Mouse (Mus musculus): ENCODE measurements around the gene Chd6.
"Not testable (repeated sequence)": the region's sequence is repeated elsewhere in the genome, so short reads cannot be mapped to it uniquely, and the experiment has no call there.

Gene Chd6

GRCm38 (mm10) chr2:160981791-160982190 is 127.1 kb downstream of the Chd6 start:
- DNase-seq: no peak

DNA sequence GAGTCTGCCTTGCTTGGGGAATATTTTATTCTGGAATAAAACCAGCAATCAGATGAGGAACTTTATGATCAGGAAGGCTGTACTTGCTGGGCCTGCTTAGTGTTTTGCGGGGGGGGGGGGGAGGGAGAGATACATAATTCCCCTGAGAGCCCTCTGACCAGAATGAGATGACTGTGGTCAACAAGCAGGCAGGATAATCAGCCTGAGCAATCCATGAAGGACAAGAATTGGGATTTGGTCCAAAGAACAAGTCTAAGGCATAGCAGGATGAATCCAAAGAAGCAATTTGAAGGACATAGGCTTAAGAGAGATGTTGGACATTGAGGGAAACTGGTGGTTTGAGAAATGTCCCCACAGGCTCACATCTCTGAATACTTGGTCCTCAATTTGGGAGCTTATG is 130.2 kb downstream of the Chd6 start:
- DNase-seq: no peak

GRCm38 (mm10) chr2:160977248-160977647 is 131.6 kb downstream of the Chd6 start:
- DNase-seq: no peak

DNA sequence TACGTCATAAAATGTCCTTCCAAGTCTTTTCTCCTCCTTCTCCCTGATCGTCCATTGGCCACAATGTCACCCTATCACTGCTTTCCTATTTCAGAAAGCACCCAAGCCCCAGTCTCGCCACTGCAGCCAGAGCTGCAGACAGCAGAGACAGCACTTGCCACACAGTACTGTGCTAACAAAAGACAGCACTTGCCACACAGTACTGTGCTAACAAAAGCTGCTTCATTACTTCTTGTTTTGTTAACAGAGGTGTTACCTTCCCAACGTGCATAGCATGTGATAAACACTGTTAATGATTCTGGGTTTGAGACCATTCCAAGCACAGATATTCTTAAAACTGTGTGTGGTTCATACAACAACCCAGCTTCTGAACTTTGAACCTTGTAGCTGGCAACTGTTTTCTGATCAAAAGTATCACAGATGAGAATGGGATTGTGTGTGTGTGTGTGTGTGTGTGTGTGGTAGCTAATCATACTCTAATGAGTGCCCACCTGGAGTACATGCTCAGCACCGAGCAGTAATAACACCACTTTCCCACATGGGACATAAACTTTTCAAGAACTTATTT is 135.1 kb downstream of the Chd6 start:
- no peak for DNase-seq

DNA sequence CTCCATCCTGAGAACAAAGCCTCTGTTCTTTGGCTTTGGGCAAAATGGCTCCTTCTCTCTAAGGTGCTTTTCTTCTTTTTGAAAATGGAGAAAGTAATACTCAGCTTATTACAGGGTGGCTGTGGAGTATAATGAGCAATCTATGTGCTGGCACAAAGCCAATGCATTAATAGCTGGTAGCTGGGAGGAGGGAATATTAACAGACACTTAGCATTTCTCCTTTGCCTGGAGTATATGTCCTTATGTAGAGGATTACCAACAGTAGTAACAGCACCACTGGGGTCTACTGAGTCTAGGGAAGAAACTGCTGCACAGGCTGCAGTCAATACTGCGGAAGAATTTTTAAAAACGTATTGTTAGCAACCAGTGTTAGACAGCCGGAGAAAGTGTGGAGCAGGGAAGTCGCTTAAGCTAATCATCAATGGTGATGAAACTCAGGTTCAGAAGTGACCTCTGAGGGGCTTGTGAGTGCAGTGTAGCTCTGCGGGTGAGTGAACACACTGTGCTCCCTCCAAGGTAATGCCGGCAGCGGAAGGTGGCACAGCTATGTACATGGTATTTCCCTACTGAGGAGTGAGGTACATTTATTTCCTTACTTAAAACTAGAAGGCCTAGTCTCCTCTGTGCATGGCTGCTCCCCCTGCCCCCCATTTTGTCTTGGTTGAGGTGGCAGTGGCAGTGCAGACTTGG is 136.6 kb downstream of the Chd6 start:
- DNase-seq: no peak

DNA sequence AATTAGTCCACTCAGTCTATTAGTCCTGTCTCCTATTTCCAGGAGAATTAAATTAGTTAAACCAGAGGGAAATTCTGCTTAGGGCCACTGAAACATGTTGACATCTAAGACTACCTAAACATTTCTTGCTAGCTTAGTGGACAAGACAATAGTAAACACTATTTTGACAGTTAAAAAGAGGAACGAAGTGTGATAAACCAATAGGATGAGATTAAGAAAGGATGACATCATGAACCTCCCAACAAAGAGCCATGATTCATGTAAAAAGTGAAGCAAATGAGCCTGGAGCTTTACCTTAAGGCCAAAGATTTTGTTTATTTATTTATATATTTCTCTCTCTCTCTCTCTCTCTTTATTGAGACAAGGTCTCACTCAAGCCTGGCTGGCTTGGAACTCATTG is 146.7 kb downstream of the Chd6 start:
- no peak for DNase-seq

DNA sequence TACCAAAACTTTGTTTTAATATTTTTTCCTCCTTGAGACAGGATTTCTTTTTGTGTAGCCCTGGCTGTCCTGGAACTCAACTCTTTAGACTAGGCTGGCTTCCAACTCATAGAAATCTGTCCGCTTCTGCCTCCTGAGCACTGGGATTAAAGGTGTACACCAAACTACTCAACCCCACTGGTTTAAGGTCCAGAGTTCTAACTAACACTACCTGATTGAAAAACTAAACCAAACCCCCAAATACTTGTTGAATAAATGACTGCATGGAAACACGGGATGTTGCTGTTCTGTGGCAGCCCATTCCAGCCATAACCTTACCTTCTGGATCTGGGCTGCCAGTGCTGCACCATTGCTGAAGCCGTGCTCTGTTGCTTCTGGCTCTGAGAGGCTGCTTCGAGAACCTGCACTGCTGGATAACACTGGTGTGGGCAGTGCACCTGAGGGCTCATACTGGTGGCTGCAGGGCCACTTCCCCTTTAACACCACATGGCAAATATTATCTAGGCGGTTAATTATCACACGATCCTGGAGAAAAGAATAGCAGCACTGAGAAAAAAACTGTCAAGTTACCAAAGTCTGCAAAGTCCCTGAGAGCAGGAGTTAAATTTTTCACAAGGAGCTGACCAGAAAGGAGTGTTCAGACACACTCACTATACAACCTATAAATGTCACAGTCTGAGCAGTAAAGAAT is 147.8 kb downstream of the Chd6 start:
- DNase-seq: no peak

DNA sequence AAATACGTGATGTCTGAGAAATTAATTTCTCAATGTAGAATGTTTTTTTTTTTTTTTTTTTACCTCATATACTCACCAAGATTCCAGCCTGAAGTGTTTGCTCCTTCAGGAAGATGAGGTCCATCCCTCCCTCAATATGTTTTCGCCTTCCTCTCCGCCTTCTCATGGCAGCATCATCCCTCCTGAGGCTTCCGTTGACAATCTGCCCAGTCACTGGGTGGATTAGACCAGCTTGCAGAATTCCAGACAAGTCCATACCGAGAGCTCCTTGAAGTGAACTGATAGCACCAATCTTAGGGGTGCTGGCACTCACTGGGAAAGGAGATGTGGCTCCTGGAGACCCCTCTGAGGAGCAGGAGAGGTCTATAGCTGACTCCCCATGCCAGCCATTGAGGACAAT is 149.0 kb downstream of the Chd6 start:
- no peak for DNase-seq

GRCm38 (mm10) chr2:160958737-160959136 is 150.1 kb downstream of the Chd6 start:
- no peak for DNase-seq

GRCm38 (mm10) chr2:160957801-160958200 is 151.1 kb downstream of the Chd6 start:
- not testable (repeated sequence) for DNase-seq

- DNase-seq: not testable (repeated sequence)
Measured at GRCm38 (mm10) chr2:160957307-160957706, 151.6 kb downstream of the Chd6 start.

GRCm38 (mm10) chr2:160955331-160955730 is 153.5 kb downstream of the Chd6 start:
- DNase-seq: no peak

DNA sequence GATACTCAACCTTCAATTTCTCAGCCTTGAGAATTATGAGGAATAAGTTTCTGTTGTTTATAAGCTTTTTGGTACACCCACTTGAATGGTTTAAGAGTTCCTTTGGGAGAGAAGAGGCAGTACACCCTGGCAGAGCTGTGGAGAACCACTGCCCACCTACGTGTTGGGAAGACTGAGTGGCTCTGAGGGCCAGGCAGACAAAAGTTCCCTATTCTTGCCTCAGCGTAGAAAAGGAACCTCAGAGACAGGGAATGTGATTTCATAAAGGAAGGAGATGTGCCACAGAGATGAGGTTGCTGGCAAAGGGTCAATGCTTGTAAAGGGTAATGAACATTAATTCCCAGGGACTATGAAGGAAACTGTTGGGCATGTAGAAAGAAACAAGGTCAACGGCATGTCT is 154.3 kb downstream of the Chd6 start:
- no peak for DNase-seq

GRCm38 (mm10) chr2:160953131-160953873 is 155.6 kb downstream of the Chd6 start:
- DNase-seq: no peak

DNA sequence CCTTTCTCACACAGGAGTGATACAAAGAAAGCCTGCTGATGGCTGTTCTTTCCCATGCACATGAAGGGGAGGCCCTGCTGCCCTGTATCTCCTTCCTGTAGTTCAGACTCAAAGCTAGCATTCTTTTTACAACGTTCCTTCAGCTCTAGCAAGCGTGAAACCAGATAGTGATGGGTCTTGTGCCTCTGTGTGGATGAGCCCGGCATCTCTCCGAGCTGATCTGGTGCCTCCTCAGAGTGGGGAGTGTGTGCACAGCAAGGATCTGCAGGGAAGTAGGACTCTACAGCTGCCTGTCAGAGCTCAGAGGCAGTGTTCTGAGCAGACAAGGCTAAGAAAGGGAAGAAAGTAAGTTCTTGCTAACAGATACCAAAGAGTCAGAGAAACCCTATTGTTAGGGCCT is 157.3 kb downstream of the Chd6 start:
- no peak for DNase-seq

DNA sequence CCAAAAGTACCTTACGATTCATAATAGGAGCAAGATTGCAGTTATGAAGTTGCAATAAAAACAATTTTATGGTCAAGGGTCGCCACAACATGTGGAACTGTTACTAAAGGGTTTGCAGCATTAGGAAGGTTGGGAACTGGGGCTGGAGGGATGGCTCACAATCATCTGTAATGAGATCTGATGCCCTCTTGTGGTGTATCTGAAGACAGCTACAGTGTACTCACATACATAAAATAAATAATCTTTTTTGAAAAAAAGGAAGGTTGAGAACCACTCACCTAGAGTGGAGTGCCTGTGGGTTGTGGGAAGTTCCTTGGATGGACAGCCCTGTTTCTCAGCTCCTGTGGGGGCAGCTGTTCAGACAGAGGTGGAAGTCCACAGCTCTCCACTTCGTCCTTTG is 166.4 kb downstream of the Chd6 start:
- no peak for DNase-seq

GRCm38 (mm10) chr2:160940930-160941709 is 167.8 kb downstream of the Chd6 start:
- DNase-seq: no peak

DNA sequence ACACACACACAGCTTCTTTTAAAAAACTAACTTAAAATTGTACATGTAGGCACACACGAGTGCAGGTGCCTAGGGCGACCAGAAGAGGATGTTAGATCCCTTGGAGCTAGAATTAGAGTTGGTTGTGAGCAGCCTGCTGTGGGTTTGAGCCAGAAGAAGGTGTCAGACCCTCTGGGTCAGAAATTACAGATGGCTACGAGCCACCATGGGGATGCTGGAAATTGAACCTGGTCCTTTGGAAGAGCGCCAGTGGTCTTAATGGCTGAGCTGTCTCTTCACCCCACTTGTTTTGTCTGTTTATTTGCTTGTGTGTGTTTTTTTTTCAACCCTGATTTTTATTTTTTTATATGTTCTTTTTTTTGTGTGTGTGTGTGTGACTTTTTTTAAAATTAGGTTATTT is 174.4 kb downstream of the Chd6 start:
- DNase-seq: no peak

GRCm38 (mm10) chr2:160933890-160934289 is 175.0 kb downstream of the Chd6 start:
- no peak for DNase-seq

GRCm38 (mm10) chr2:160932981-160933380 is 175.9 kb downstream of the Chd6 start:
- DNase-seq: no peak

DNA sequence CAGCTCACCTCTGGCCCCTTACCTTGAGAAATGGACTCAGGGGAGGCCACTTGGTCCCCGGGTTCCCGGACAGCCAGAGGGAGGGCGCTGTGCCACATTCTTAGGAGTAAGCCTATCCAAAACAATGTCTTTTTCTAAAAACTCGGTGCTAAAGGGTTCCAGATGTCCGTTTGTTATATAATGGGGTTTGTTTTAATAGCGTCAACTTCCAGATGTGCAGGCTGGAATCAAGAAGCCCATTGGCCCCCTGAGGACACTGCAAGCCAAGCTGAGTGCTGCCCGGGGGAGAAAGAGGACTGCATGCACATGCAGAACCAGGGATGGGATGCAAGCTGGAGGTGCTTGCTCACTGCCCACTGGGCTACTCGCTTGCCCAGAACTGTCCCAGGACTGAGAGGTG is 176.6 kb downstream of the Chd6 start:
- DNase-seq: no peak

GRCm38 (mm10) chr2:160931378-160931777 is 177.5 kb downstream of the Chd6 start:
- no peak for DNase-seq

DNA sequence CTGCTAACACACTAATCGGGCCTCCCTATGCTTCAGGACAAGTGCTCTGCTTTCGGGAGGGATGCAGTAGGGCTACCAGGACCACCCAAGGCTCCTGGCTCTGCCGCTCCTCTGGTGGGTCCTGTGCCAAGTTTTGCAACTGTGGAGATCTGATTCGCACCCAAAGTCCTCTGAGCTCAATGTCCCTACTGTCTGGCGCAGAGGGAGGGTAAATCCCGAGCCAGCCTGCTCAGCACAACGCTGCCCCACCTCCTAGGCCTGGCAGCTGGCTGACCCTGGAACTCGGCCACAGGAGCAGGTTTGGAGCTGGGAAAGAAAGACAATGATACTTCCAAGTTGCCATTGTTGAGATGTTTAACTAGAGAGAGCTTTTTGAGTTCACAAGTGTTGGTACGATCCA is 183.7 kb downstream of the Chd6 start:
- DNase-seq: no peak

Data from thymus, postnatal 25 days (tissue).